Mouse (Mus musculus) kidney, embryonic 15.5 days (tissue): Measurements from ENCODE around the gene Gm11562. TPM values are rescaled to one million over a fixed set of nuclear protein-coding genes. Genes with fewer than 3 reads are reported as not detected.
"Not testable (repeated sequence)": the region's sequence is repeated elsewhere in the genome, so short reads cannot be mapped to it uniquely, and the experiment has no call there.

Source experiments
- ATAC-seq: fragments of 200-750 bp; cut with Nextera tagmentation; replicated peaks from 2 replicates; pipeline ENCODE4 v1.8.0; 2017; ENCODE audit warnings: moderate TSS enrichment; ENCODE audit not compliant: low FRiP score
- H3K27ac ChIP-seq: fragments of 300-500 bp; sonication (generic); 2 replicates; pipeline ENCODE4 v1.5.1; 2015; ENCODE audit warnings: mild to moderate bottlenecking, inconsistent platforms
- H3K27me3 ChIP-seq: fragments of 300-500 bp; sonication (generic); 2 replicates; pipeline ENCODE4 v1.6.1; 2015; ENCODE audit warnings: inconsistent platforms
- H3K36me3 ChIP-seq: fragments of 300-500 bp; sonication (generic); 2 replicates; pipeline ENCODE4 v1.6.1; 2015; ENCODE audit warnings: inconsistent platforms
- H3K4me1 ChIP-seq: fragments of 300-500 bp; sonication (generic); 2 replicates; pipeline ENCODE4 v1.6.1; 2015; ENCODE audit warnings: inconsistent platforms
- H3K4me2 ChIP-seq: fragments of 300-500 bp; sonication (generic); 2 replicates; pipeline ENCODE4 v1.6.1; 2015; ENCODE audit warnings: moderate library complexity, mild to moderate bottlenecking, inconsistent platforms
- H3K4me3 ChIP-seq: fragments of 300-500 bp; sonication (generic); replicated peaks from 2 replicates; pipeline ENCODE4 v1.5.1; 2015; ENCODE audit warnings: mild to moderate bottlenecking, inconsistent platforms
- H3K9ac ChIP-seq: fragments of 300-500 bp; sonication (generic); 2 replicates; pipeline ENCODE4 v1.6.1; 2015; ENCODE audit warnings: mild to moderate bottlenecking, inconsistent platforms
- H3K9me3 ChIP-seq: fragments of 300-500 bp; sonication (generic); replicated peaks from 2 replicates; pipeline ENCODE4 v1.6.1; 2016; ENCODE audit warnings: inconsistent platforms
- WGBS: fragments of 180-500 bp; shearing (Covaris S2); methylation state at CpG from one replicate; pipeline ENCODE4 v1.1.7; 2015; ENCODE audit warnings: mixed read lengths; 5-methylcytosine and 5-hydroxymethylcytosine counted together
- polyA plus RNA-seq: library from polyadenylated mRNA; unstranded; fragments of >200 nt; fragmentation: Nextera tagmentation; extraction: Ambion mirVana; gene quantifications from 2 replicates; pipeline ENCODE4 v1.2.1, GENCODE M21; 2015

Gene Gm11562
- not detected in 2 replicates for polyA plus RNA-seq

DNA sequence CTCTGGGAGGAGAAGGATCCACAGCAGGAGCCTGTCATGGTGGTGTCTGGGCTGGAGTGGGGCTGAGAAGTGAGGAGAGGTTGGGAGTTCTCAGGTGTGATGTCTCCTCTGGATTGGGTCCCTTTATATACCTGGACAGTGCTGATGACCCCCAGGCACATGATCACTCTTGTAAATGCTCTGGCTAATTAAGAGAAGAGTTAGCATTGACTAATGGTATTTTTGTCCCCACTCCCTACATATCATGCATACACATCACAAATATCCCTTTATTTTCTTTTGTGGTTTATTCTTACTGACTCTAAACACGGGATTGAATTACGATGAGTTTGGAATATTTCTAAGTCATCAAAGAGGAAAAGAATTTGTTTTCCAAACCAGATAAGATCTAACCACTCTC lies at the start of gene Gm11562:
TSS of gene Gm11562 (minus strand) at position 101 of the 400 bp plus-strand sequence.
- no peaks in the 10 kb centered on the region for H3K4me1 ChIP-seq
- no peak within 1 kb of the TSS for H3K4me2 ChIP-seq
- no peak within 1 kb of the TSS for H3K27ac ChIP-seq
- H3K27me3 ChIP-seq, result no peaks in the 10 kb centered on the region
- no peak for ATAC-seq
- no peaks in the 10 kb centered on the region for H3K36me3 ChIP-seq
- H3K4me3 ChIP-seq, result no peak within 1 kb of the TSS
- 82% methylated on average over 2 of the region's 2 CpGs for WGBS
- H3K9me3 ChIP-seq, result no peaks in the 10 kb centered on the region
- no peak within 1 kb of the TSS for H3K9ac ChIP-seq

DNA sequence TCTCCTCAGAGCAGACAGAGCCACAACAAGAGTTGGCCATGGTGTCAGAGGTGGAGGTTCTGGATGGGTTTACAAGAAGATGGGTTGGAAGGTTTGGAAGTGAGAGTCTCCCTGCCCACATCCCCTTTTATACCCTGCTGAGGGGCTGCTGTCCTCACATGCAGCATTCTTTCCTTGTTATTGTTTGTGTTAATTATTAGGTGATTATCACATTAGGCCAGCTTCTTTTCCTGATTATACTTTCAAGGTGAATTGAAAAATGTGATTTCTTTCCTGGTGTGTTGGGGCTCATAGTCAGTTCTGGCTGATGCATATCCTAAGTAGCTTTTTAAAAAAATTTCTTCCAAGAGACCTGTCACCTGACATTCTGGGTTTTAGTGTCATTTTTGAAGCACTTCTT lies 45.6 kb upstream of the Gm11562 start, which contains the start of gene Krtap4-6:
TSS of gene Krtap4-6 (minus strand) at position 101 of the 400 bp plus-strand sequence.
- Histone ChIP-seq H3K9me3 (no peaks in the 10 kb centered on the region), H3K4me2 (no peak within 1 kb of the TSS), H3K36me3 (no peaks in the 10 kb centered on the region), H3K9ac (no peak within 1 kb of the TSS), H3K27me3 (no peaks in the 10 kb centered on the region), H3K27ac (no peak within 1 kb of the TSS), H3K4me3 (no peak within 1 kb of the TSS), H3K4me1 (no peaks in the 10 kb centered on the region)
- ATAC-seq, result no peak

DNA sequence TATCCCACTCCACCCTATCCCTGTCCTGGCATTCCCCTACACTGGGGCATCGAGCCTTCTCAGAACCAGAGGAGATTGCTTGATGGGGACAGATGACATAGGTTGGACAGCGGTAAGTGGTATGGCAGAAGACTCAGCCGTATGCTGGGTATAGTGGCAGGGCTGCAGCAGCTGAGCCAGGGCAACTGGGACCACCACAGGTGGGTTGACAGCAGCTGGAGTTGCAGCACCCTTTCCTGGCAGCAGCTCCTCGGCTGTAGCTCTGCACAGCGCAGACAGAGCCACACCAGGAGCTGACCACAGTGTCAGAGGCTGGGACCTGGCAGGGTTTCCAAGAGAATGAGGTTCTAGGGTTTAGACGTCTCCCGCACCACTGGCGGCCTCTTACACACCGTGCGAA lies 42.6 kb upstream of the Gm11562 start:
- Histone ChIP-seq H3K9me3 (no peaks in the 10 kb centered on the region), H3K36me3 (no peaks in the 10 kb centered on the region), H3K27me3 (no peaks in the 10 kb centered on the region), H3K27ac (no peak overlapping the region), H3K4me2 (no peak overlapping the region), H3K9ac (no peak overlapping the region), H3K4me1 (no peaks in the 10 kb centered on the region), H3K4me3 (no peak overlapping the region)
- 86% methylated on average over 10 of the region's 10 CpGs for WGBS
- ATAC-seq, result no peak

DNA sequence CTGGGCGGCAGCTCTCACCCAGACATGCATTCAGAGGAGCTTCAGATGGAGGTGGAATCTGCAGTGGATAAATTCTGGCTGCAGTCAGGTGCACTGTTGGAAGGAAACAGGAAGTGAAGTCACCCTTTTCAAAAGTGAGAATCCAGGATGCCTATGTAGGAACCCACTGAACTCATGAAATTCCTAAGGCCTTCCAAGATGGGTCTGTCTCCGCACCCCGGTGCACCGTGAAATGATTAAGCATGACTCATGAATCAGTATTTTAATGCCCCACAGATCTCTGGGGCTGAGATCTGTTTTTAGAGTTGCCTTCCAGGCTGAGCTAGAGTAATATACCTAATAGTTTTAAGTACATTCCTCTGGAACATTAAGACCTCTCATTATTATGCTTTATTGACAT lies 39.0 kb upstream of the Gm11562 start:
- Histone ChIP-seq H3K9ac (no peak overlapping the region), H3K36me3 (no peaks in the 10 kb centered on the region), H3K4me1 (no peaks in the 10 kb centered on the region), H3K27me3 (no peaks in the 10 kb centered on the region), H3K27ac (no peak overlapping the region), H3K4me2 (no peak overlapping the region), H3K9me3 (no peaks in the 10 kb centered on the region), H3K4me3 (no peak overlapping the region)
- WGBS, result 81% methylated on average over 4 of the region's 4 CpGs
- no peak for ATAC-seq

DNA sequence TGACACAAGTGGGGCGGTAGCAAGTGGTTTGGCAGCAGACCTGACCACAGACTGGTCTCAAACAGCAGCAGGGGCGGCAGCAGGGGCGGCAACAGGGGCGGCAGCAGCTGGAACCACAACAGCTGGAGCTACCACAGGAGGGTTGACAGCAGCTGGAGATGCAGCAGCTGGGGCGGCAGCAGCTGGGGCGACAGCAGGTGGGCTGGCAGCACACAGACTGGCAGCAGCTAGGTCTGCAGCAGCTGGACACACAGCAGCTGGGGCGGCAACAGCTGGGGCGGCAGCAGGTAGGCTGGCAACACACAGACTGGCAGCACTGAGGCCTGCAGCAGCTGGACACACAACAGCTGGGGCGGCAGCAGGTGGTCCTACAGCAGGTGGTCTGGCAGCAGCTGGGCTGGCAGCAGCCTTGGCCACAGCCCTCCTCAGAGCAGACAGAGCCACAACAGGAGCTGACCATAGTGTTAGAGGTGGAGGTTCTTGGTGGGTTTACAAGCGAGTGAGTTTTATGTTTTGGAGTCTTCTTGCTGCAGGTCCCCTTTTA lies 38.3 kb upstream of the Gm11562 start, which contains the start of gene Gm11563:
TSS of gene Gm11563 (minus strand) at position 494 of the 544 bp plus-strand sequence.
- not testable (repeated sequence) for H3K4me1 ChIP-seq, H3K36me3 ChIP-seq, H3K27me3 ChIP-seq, H3K27ac ChIP-seq, H3K9me3 ChIP-seq, ATAC-seq, H3K4me2 ChIP-seq, H3K9ac ChIP-seq, H3K4me3 ChIP-seq
- 66% methylated on average over 10 of the region's 10 CpGs for WGBS

DNA sequence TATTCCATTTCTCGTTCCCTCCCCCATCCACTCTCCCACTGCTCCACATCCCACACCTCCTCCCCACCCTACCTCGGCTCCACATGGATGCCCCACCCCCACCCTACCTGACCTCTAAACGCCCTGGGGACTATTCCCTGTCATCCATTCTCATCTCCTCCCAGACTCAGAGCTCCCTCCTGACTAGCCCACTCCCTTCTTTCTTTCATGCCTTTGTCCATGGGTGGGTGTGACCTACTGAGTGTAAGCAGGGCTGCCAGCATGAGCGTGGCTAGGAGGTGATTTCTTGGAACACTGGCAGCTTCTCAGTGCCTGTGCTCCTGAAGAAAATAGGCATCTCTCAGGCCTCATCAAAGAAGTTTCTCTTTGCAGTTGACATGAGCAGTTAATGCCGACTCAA lies 36.8 kb upstream of the Gm11562 start:
- 37% methylated on average over 5 of the region's 5 CpGs for WGBS
- Histone ChIP-seq H3K4me1 (no peaks in the 10 kb centered on the region), H3K9me3 (no peaks in the 10 kb centered on the region), H3K4me3 (no peak overlapping the region), H3K27ac (no peak overlapping the region), H3K4me2 (no peak overlapping the region), H3K27me3 (no peaks in the 10 kb centered on the region), H3K36me3 (no peaks in the 10 kb centered on the region), H3K9ac (no peak overlapping the region)
- ATAC-seq, result no peak

DNA sequence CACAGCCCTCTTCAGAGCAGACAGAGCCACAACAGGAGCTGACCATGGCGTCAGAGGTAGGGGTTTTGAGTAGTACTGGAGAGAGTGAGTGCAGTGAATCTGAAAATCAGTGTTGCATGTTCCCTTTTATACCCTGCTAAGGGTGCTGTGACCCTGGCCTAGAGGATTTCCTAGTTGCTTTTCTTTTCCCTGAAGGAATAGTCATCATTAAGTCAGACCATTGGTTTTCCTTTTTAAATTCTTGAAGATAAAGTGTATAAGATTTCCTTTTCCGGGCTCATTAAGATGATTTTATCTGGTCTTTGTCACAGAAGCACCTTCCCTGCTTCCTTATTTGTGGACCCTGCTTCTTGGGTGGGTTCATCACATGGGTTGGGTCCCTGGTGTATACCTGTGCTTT lies 29.9 kb upstream of the Gm11562 start, which contains the start of gene Gm11555:
TSS of gene Gm11555 (minus strand) at position 101 of the 400 bp plus-strand sequence.
- WGBS, result 77% methylated on average over 2 of the region's 2 CpGs
- no peak for ATAC-seq
- H3K36me3 ChIP-seq, result no peaks in the 10 kb centered on the region
- no peak within 1 kb of the TSS for H3K4me2 ChIP-seq
- no peaks in the 10 kb centered on the region for H3K4me1 ChIP-seq
- H3K27me3 ChIP-seq, result no peaks in the 10 kb centered on the region
- H3K9me3 ChIP-seq, result no peaks in the 10 kb centered on the region
- H3K9ac ChIP-seq, result no peak within 1 kb of the TSS
- no peak within 1 kb of the TSS for H3K27ac ChIP-seq
- H3K4me3 ChIP-seq, result no peak within 1 kb of the TSS

DNA sequence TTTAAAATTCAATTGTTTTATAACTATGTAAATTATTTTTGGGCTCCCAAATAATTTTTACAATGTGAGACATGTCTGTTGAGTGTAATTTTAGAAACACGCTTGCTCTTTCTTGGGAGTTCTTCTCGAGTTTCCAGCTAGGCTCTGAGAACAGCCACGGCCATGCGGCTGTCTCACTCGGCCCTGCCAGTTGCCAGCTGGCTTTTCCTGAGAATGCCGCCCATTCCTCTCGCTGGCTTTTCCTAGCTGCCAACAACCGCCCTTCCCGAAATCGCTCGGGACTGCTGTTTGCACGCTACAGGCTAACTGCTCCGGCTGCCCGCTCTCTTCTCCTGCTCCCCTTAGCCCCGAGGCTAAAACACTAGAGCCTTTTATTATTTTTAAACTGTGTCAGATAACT lies 26.2 kb upstream of the Gm11562 start:
- Histone ChIP-seq H3K4me1 (no peaks in the 10 kb centered on the region), H3K9ac (no peak overlapping the region), H3K27ac (no peak overlapping the region), H3K4me3 (no peak overlapping the region), H3K4me2 (no peak overlapping the region), H3K36me3 (no peaks in the 10 kb centered on the region), H3K27me3 (no peaks in the 10 kb centered on the region), H3K9me3 (no peaks in the 10 kb centered on the region)
- no peak for ATAC-seq
- 76% methylated on average over 15 of the region's 15 CpGs for WGBS

DNA sequence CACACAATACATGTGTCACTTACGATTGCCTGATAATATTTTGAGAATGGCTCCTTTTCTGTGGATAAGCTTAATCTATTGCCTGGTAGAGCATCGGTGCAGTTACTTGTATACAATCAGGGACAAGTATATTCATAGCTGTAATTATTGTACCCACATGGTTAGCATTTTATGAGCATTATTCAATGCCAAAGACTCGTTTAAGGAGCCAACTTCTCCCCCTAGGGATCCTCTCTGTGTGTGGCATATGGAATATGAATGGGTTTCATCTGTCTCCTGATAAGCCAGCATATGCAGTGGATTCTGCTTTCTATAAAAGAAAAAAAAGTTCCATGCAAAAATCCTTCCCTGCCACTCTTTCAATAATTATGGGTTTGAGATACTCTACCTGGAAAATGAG lies 24.1 kb upstream of the Gm11562 start:
- WGBS, result 70% methylated on average over 3 of the region's 3 CpGs
- no peaks in the 10 kb centered on the region for H3K9me3 ChIP-seq
- no peak overlapping the region for H3K4me3 ChIP-seq
- no peaks in the 10 kb centered on the region for H3K36me3 ChIP-seq
- H3K27me3 ChIP-seq, result no peaks in the 10 kb centered on the region
- no peaks in the 10 kb centered on the region for H3K4me1 ChIP-seq
- no peak overlapping the region for H3K9ac ChIP-seq
- no peak for ATAC-seq
- H3K4me2 ChIP-seq, result no peak overlapping the region
- no peak overlapping the region for H3K27ac ChIP-seq

DNA sequence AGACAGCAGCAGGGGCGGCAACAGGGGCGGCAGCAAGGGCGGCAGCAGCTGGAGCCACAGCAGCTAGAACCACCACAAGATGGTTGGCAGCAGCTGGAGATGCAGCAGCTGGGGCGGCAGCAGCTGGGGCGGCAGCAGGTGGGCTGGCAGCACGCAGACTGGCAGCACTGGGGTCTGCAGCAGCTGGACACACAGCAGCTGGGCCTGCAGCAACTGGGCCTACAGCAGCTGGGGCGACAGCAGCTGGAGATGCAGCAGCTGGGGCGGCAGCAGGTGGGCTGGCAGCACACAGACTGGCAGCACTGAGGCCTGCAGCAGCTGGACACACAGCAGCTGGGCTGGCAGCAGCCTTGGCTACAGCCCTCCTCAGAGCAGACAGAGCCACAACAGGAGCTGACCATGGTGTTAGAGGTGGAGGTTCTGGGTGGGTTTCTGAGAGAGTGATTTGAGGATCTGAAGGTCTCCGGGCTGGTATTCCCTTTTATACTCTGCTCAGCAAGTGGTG lies 23.5 kb upstream of the Gm11562 start, which contains the start of gene Krtap4-7:
TSS of gene Krtap4-7 (minus strand) at position 455 of the 505 bp plus-strand sequence.
- H3K4me3 ChIP-seq, H3K9ac ChIP-seq, H3K4me2 ChIP-seq, H3K27ac ChIP-seq, H3K27me3 ChIP-seq, ATAC-seq, H3K36me3 ChIP-seq, H3K4me1 ChIP-seq, H3K9me3 ChIP-seq: not testable (repeated sequence)
- 74% methylated on average over 9 of the region's 9 CpGs for WGBS

DNA sequence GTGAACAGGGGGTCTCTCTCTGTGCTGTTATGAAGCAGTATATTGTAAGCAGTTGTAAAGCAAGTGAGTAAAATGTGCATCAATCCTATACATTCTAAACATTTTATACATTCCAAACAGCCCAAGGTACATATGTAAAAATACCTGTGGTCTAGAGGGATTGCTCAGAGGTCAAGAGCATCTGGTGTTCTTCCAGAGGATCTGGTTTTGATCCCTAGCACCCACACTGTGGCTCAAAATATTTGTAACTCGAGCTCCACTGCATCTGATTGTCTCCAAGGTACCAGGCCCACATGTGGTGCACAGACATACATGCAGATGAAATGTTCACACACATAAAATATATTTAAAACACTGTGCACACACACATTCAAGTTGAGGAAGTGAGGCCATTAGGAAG lies 20.7 kb upstream of the Gm11562 start:
- 36% methylated on average over 1 of the region's 1 CpGs for WGBS
- H3K9ac ChIP-seq, result no peak overlapping the region
- H3K27me3 ChIP-seq, result no peaks in the 10 kb centered on the region

DNA sequence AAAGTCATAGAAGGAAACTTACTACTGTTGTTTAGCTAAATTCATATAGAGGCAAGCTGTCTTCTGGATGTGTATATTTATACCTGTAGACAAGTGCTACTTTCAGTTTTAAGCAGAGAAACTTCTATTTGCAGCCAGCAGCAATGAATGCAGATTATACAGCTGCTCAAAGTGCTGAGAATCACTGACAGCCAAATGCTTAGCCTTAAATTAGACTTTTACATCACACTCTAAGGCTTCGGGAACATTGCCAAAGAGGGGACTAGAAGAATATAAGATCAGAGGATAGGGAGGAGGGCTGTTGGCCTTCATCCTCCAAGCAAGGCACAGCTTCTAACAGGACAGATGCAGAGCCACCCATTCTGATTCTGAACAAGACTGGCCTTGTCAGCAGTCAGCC lies 16.9 kb upstream of the Gm11562 start:
- H3K4me3 ChIP-seq, result no peak overlapping the region
- 66% methylated on average over 1 of the region's 1 CpGs for WGBS
- no peak for ATAC-seq

More for the DNA sequence above, 20.7 kb upstream of the Gm11562 start:
- Histone ChIP-seq H3K27ac (no peak overlapping the region), H3K9me3 (no peaks in the 10 kb centered on the region), H3K4me3 (no peak overlapping the region), H3K36me3 (no peaks in the 10 kb centered on the region), H3K4me2 (no peak overlapping the region), H3K4me1 (no peaks in the 10 kb centered on the region)
- ATAC-seq, result no peak

DNA sequence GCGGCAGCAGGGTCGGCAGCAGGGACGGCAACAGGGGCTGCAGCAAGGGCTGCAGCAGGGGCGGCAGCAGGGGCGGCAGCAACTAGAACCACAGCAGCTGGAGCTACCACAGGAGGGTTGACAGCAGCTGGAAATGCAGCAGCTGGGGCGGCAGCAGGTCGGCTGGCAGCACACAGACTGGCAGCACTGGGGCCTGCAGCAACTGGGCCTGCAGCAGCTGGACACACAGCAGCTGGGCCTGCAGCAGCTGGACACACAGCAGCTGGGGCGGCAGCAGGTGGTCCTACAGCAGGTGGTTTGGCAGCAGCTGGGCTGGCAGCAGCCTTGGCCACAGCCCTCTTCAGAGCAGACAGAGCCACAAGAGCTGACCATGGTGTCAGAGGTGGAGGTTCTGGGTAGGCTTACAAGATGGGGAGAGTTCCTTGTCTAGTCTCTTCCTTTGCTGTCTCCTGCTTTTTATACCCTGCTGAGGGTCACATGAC lies 14.5 kb upstream of the Gm11562 start, which contains the start of gene Krtap4-2:
TSS of gene Krtap4-2 (minus strand) at position 432 of the 482 bp plus-strand sequence.
- Histone ChIP-seq H3K4me3 (no peak within 1 kb of the TSS), H3K9me3 (no peaks in the 10 kb centered on the region), H3K36me3 (no peaks in the 10 kb centered on the region), H3K4me1 (no peaks in the 10 kb centered on the region), H3K27me3 (no peaks in the 10 kb centered on the region), H3K27ac (no peak within 1 kb of the TSS), H3K4me2 (no peak within 1 kb of the TSS), H3K9ac (no peak within 1 kb of the TSS)
- ATAC-seq, result no peak
- 34% methylated on average over 8 of the region's 8 CpGs for WGBS

More for the DNA sequence above, 16.9 kb upstream of the Gm11562 start:
- no peak overlapping the region for H3K4me2 ChIP-seq
- no peak overlapping the region for H3K27ac ChIP-seq
- no peak overlapping the region for H3K9ac ChIP-seq
- H3K36me3 ChIP-seq, result no peaks in the 10 kb centered on the region
- H3K27me3 ChIP-seq, result no peaks in the 10 kb centered on the region
- no peaks in the 10 kb centered on the region for H3K4me1 ChIP-seq
- H3K9me3 ChIP-seq, result no peaks in the 10 kb centered on the region
